Mouse (Mus musculus) gastrocnemius, postnatal 10 days (tissue): ENCODE data around the gene Coq8b. TPM values are rescaled to one million over a fixed set of nuclear protein-coding genes. Genes with fewer than 3 reads are reported as not detected.

Experiments
- microRNA-seq, 2 experiments: library from miRNA; unstranded; fragments of <30 nt; microRNA quantifications; one replicate each; pipeline ENCODE4 v1.2.0; 2021
- total RNA-seq, 2 experiments: library from RNA; stranded (reverse); gene quantifications; 2 replicates each; pipeline ENCODE4 v1.2.3; 2021

Gene Coq8b
- total RNA-seq, 2 experiments from 2014 or later: 4.2 to 6.4 TPM

Small RNAs within 50 kb of the gene (microRNA-seq; reads per million reads assigned to microRNA genes)
- 0 to 0.32 reads per million in 2 experiments for gene Mir1191

Other genes with a start within 250 kb of the Coq8b start
- gene Cyp2a12, start 203.9 kb upstream of the Coq8b start, total RNA-seq: under 1 TPM in 1 of 2 experiments, not detected in 1; 0.20 TPM
- gene Cyp2f2, start 113.1 kb upstream of the Coq8b start, total RNA-seq: under 1 TPM in 1 of 2 experiments, not detected in 1; 0.28 TPM
- gene Cyp2t4, start 79.3 kb upstream of the Coq8b start, total RNA-seq: not detected
- gene Egln2, start 66.2 kb upstream of the Coq8b start, total RNA-seq: 10 to 100 TPM; 83.9 to 91.4 TPM
- gene Rab4b, start 54.1 kb upstream of the Coq8b start, total RNA-seq: 10 to 100 TPM; 22.7 to 25.2 TPM
- not detected for gene Gm21983, start 51.9 kb upstream of the Coq8b start, total RNA-seq
- gene Mia, start 51.9 kb upstream of the Coq8b start, total RNA-seq: not detected
- 10 to 100 TPM in 1 of 2 experiments, 1 to 10 TPM in 1; 9.2 to 13.3 TPM for gene BC024978, start 37.2 kb upstream of the Coq8b start, total RNA-seq
- gene Snrpa, start 36.8 kb upstream of the Coq8b start, total RNA-seq: 10 to 100 TPM; 38.8 to 42.1 TPM
- 1 to 10 TPM; 4.3 to 6.3 TPM for gene Itpkc, start 4.4 kb upstream of the Coq8b start, total RNA-seq
- gene Numbl, start 25.4 kb downstream of the Coq8b start, total RNA-seq: 10 to 100 TPM; 14.7 to 17.0 TPM
- gene Ltbp4, start 104.7 kb downstream of the Coq8b start, total RNA-seq: 100 to 1,000 TPM; 131 to 165 TPM
- 1 to 10 TPM; 6.1 to 8.1 TPM for gene Shkbp1, start 123.0 kb downstream of the Coq8b start, total RNA-seq
- not detected for gene Gm20479, start 124.4 kb downstream of the Coq8b start, total RNA-seq
- under 1 TPM; 0.20 to 0.28 TPM for gene Sptbn4, start 214.7 kb downstream of the Coq8b start, total RNA-seq
- gene Blvrb, start 215.0 kb downstream of the Coq8b start, total RNA-seq: 10 to 100 TPM; 20.5 to 25.0 TPM
- gene Sertad3, start 240.7 kb downstream of the Coq8b start, total RNA-seq: 10 to 100 TPM in 1 of 2 experiments, 1 to 10 TPM in 1; 9.0 to 13.0 TPM